Mouse (Mus musculus) thymus, postnatal 25 days (tissue): Measurements from ENCODE around the gene Rpl26.

Experiments
- DNase-seq: peaks from one replicate; pipeline ENCODE4 v3.0.0; 2022

The Rpl26 gene

GRCm38 (mm10) chr11:68901351-68902046, at the start of gene Rpl26:
Gene Rpl26 (plus strand): TSS chr11:68901583.
- DNase-seq: peak; percentile 98

GRCm38 (mm10) chr11:68851644-68852485, 49.5 kb upstream of the Rpl26 start:
- DNase-seq: no peak

GRCm38 (mm10) chr11:68852486-68852901, 48.9 kb upstream of the Rpl26 start:
- no peak for DNase-seq

- DNase-seq: peak; percentile 100
These were observed 48.4 kb upstream of the Rpl26 start for GRCm38 (mm10) chr11:68852932-68853409.

GRCm38 (mm10) chr11:68853611-68854401, 47.6 kb upstream of the Rpl26 start:
- peak; percentile 9 for DNase-seq

GRCm38 (mm10) chr11:68854621-68855020, 46.8 kb upstream of the Rpl26 start:
- no peak for DNase-seq

GRCm38 (mm10) chr11:68857329-68857728, 44.1 kb upstream of the Rpl26 start:
- no peak for DNase-seq

- no peak for DNase-seq
These were observed 41.3 kb upstream of the Rpl26 start for GRCm38 (mm10) chr11:68859943-68860593.

GRCm38 (mm10) chr11:68862260-68862659, 39.1 kb upstream of the Rpl26 start:
- DNase-seq: no peak

GRCm38 (mm10) chr11:68863631-68864091, 37.7 kb upstream of the Rpl26 start:
- no peak for DNase-seq

GRCm38 (mm10) chr11:68864544-68865189, 36.7 kb upstream of the Rpl26 start:
- DNase-seq: no peak

GRCm38 (mm10) chr11:68871277-68871676, 30.1 kb upstream of the Rpl26 start:
- DNase-seq: no peak

- peak; percentile 10 for DNase-seq
These were observed 29.6 kb upstream of the Rpl26 start, which contains the start of gene Ndel1 for GRCm38 (mm10) chr11:68871748-68872147. Gene Ndel1 (minus strand): TSS chr11:68871858.

- DNase-seq: peak; percentile 52
These were observed 26.5 kb upstream of the Rpl26 start for GRCm38 (mm10) chr11:68874841-68875240.

GRCm38 (mm10) chr11:68878811-68879210, 22.6 kb upstream of the Rpl26 start:
- no peak for DNase-seq

GRCm38 (mm10) chr11:68882107-68882506, 19.3 kb upstream of the Rpl26 start:
- DNase-seq: no peak

- no peak for DNase-seq
These were observed 17.5 kb upstream of the Rpl26 start for GRCm38 (mm10) chr11:68883843-68884242.

- DNase-seq: no peak
These were observed 17.0 kb upstream of the Rpl26 start for GRCm38 (mm10) chr11:68884368-68884767.

GRCm38 (mm10) chr11:68886091-68886490, 15.3 kb upstream of the Rpl26 start:
- DNase-seq: no peak

GRCm38 (mm10) chr11:68888253-68888652, 13.1 kb upstream of the Rpl26 start, which contains the start of gene Rnf222:
Gene Rnf222 (plus strand): TSS chr11:68888553.
- no peak for DNase-seq

GRCm38 (mm10) chr11:68888653-68889052, 12.7 kb upstream of the Rpl26 start:
- no peak for DNase-seq

- no peak for DNase-seq
These were observed 10.8 kb upstream of the Rpl26 start for GRCm38 (mm10) chr11:68890625-68891024.
